Mouse (Mus musculus): ENCODE measurements around the gene RPS10-NUDT3. TPM values are rescaled to one million over a fixed set of nuclear protein-coding genes. Genes with fewer than 3 reads are reported as not detected.

RPS10-NUDT3 gene
- polyA plus RNA-seq, 1 experiment from 2014 or later: not detected

DNA sequence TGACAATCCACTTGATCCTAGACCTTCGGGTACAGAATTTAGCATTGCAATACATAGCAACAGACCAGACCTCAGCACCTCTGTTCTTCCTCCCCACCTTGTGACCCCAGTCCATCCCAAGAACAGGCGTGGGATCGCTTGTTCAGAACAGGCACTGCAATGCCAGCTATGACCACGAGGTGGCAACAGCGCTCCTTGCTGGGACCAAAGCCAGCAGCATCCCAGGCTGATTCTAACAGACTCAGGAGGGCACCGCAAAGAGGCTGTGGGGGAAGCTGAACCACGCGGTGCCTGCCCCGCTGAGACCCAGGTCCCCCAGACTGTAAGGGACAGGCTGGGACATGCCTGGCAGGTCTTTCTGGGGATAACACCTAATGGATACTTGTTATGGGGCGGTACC lies 100.3 kb downstream of the RPS10-NUDT3 start:
- no peak overlapping the region for H3K27ac ChIP-seq
- H3K27me3 ChIP-seq: no peaks in the 10 kb centered on the region
- peak; percentile 90 for ATAC-seq
- H3K36me3 ChIP-seq: no peaks in the 10 kb centered on the region
- no peak overlapping the region for H3K9ac ChIP-seq (replicated peaks)
- H3K4me3 ChIP-seq (replicated peaks): no peak overlapping the region
- H3K9me3 ChIP-seq: no peaks in the 10 kb centered on the region
- 3% methylated on average over 10 of the region's 10 CpGs for WGBS
- H3K4me2 ChIP-seq (replicated peaks): peak overlapping the region; percentile 22; the same call in 1 of the 2 replicates
- H3K4me1 ChIP-seq (replicated peaks): 0 out of 2 replicates have a peak, but pooled peaks cover 3% of the 10 kb centered on the region

DNA sequence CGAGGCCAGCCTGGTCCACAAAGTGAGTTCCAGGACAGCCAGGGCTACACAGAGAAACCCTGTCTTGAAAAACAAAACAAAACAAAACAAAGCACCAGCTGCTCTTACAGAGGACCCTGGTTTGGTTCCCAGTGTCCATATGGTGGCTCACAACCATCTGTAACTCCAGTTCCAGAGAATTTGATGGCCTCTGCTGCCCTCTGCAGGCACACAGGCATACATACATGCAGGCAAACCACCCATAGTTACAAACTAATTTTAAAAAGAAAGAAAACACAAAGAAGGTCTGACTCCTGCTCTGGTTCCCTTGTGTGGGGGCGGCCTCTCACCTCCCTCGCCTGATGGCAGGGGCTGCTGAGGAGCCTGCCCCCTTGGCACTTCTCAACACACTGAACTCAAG lies 101.7 kb downstream of the RPS10-NUDT3 start:
- Histone ChIP-seq H3K4me3 (replicated peaks) (no peak overlapping the region), H3K4me1 (replicated peaks) (0 out of 2 replicates have a peak, but pooled peaks cover 3% of the 10 kb centered on the region), H3K27me3 (no peaks in the 10 kb centered on the region), H3K9me3 (no peaks in the 10 kb centered on the region), H3K27ac (no peak overlapping the region), H3K36me3 (no peaks in the 10 kb centered on the region), H3K4me2 (replicated peaks) (no peak overlapping the region), H3K9ac (replicated peaks) (no peak overlapping the region)
- ATAC-seq: no peak
- WGBS: 87% methylated on average over 3 of the region's 3 CpGs

DNA sequence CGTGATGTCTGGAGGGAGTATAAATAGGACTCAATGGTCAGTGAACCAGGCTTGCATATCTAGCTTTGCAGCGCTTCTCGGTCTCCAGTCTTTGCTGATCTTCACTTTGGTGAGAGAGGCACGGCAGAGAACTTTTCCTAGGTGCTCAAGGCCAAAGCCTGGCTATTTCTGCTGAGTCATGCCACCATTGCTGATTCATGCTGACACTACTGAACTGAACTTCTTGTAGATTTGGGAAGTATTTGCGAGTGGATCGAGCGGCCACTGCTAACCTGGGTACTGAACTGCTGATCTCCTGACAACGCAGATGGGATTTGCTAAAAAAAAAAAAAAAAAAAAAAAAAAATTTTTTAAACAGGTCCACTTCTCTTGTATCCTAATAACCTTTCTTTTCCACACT lies 102.9 kb downstream of the RPS10-NUDT3 start:
- Histone ChIP-seq H3K4me3 (replicated peaks) (no peak overlapping the region), H3K4me2 (replicated peaks) (no peak overlapping the region), H3K27me3 (no peaks in the 10 kb centered on the region), H3K27ac (no peak overlapping the region), H3K9me3 (no peaks in the 10 kb centered on the region), H3K9ac (replicated peaks) (no peak overlapping the region), H3K36me3 (no peaks in the 10 kb centered on the region), H3K4me1 (replicated peaks) (0 out of 2 replicates have a peak, but pooled peaks cover 6% of the 10 kb centered on the region)
- ATAC-seq: no peak
- WGBS: 91% methylated on average over 8 of the region's 8 CpGs

Other genes starting within 250 kb of the RPS10-NUDT3 start
- 5.8 and 6.1 TPM in 2 replicates for gene Grm4, start 113.8 kb downstream of the RPS10-NUDT3 start, polyA plus RNA-seq (2015; fragmentation: Nextera tagmentation; extraction: Ambion mirVana)
- gene Hmga1, start 78.7 kb downstream of the RPS10-NUDT3 start, polyA plus RNA-seq (2015; fragmentation: Nextera tagmentation; extraction: Ambion mirVana): 120 and 124 TPM in 2 replicates
- 33.4 and 36.8 TPM in 2 replicates for gene AI413582, start 69.5 kb downstream of the RPS10-NUDT3 start, polyA plus RNA-seq (2015; fragmentation: Nextera tagmentation; extraction: Ambion mirVana)
- 223 and 227 TPM in 2 replicates for gene Nudt3, start 11.7 kb downstream of the RPS10-NUDT3 start, polyA plus RNA-seq (2015; fragmentation: Nextera tagmentation; extraction: Ambion mirVana)
- 570 and 610 TPM in 2 replicates for gene Rps10, start 1.4 kb upstream of the RPS10-NUDT3 start, polyA plus RNA-seq (2015; fragmentation: Nextera tagmentation; extraction: Ambion mirVana)
- gene Pacsin1, start 20.3 kb upstream of the RPS10-NUDT3 start, polyA plus RNA-seq (2015; fragmentation: Nextera tagmentation; extraction: Ambion mirVana): 19.9 and 23.6 TPM in 2 replicates
- 0.90 and 1.3 TPM in 2 replicates for gene Spdef, start 93.7 kb upstream of the RPS10-NUDT3 start, polyA plus RNA-seq (2015; fragmentation: Nextera tagmentation; extraction: Ambion mirVana)
- gene D17Wsu92e, start 185.4 kb upstream of the RPS10-NUDT3 start, polyA plus RNA-seq (2015; fragmentation: Nextera tagmentation; extraction: Ambion mirVana): 9.6 and 9.7 TPM in 2 replicates
- 304 and 309 TPM in 2 replicates for gene Snrpc, start 202.9 kb upstream of the RPS10-NUDT3 start, polyA plus RNA-seq (2015; fragmentation: Nextera tagmentation; extraction: Ambion mirVana)
- 6.6 and 7.3 TPM in 2 replicates for gene Uhrf1bp1, start 221.2 kb upstream of the RPS10-NUDT3 start, polyA plus RNA-seq (2015; fragmentation: Nextera tagmentation; extraction: Ambion mirVana)

All from midbrain, embryonic 13.5 days (tissue).